Mouse (Mus musculus): ENCODE measurements around the gene Gm10282. TPM values are rescaled to one million over a fixed set of nuclear protein-coding genes. Genes with fewer than 3 reads are reported as not detected.

Gene Gm10282
- total RNA-seq, 2 experiments from 2014 or later: 30.9 to 31.2 TPM

GRCm38 (mm10) chr8:72324036-72324706 is 19.1 kb upstream of the Gm10282 start:
- DNase-seq (ENCODE audit: low spot score in 2 of 2): no peak

GRCm38 (mm10) chr8:72323131-72323725 is 18.2 kb upstream of the Gm10282 start:
- DNase-seq (ENCODE audit: low spot score in 2 of 2): no peak

GRCm38 (mm10) chr8:72322471-72322889 is 17.4 kb upstream of the Gm10282 start:
- peak in 1 of 2 experiments; percentile 28 for DNase-seq (ENCODE audit: low spot score in 2 of 2)

GRCm38 (mm10) chr8:72321635-72322441 is 16.8 kb upstream of the Gm10282 start:
- no peak for DNase-seq (ENCODE audit: low spot score in 2 of 2)

GRCm38 (mm10) chr8:72320803-72321583 is 15.9 kb upstream of the Gm10282 start:
- DNase-seq (ENCODE audit: low spot score in 2 of 2): no peak

- DNase-seq (ENCODE audit: low spot score in 2 of 2): no peak
Observed at GRCm38 (mm10) chr8:72319921-72320802, 15.1 kb upstream of the Gm10282 start.

GRCm38 (mm10) chr8:72319397-72319796 is 14.3 kb upstream of the Gm10282 start:
- DNase-seq (ENCODE audit: low spot score in 2 of 2): no peak

- DNase-seq (ENCODE audit: low spot score in 2 of 2): peak; percentile 94 to 95
Observed at GRCm38 (mm10) chr8:72318801-72319322, 13.8 kb upstream of the Gm10282 start, which contains the start of gene Klf2. Gene Klf2 (plus strand): TSS chr8:72319033.

- DNase-seq (ENCODE audit: low spot score in 2 of 2): no peak
Observed at GRCm38 (mm10) chr8:72317741-72318301, 12.8 kb upstream of the Gm10282 start.

- no peak for DNase-seq (ENCODE audit: low spot score in 2 of 2)
Observed at GRCm38 (mm10) chr8:72316053-72316695, 11.1 kb upstream of the Gm10282 start.

GRCm38 (mm10) chr8:72312926-72313518 is 8.0 kb upstream of the Gm10282 start:
- DNase-seq (ENCODE audit: low spot score in 2 of 2): no peak

GRCm38 (mm10) chr8:72310849-72311506 is 5.9 kb upstream of the Gm10282 start:
- DNase-seq (ENCODE audit: low spot score in 2 of 2): peak in 1 of 2 experiments; percentile 71

GRCm38 (mm10) chr8:72308276-72308675 is 3.2 kb upstream of the Gm10282 start:
- no peak for DNase-seq (ENCODE audit: low spot score in 2 of 2)

GRCm38 (mm10) chr8:72306913-72307312 is 1.9 kb upstream of the Gm10282 start:
- DNase-seq (ENCODE audit: low spot score in 2 of 2): no peak

- DNase-seq (ENCODE audit: low spot score in 2 of 2): peak in 1 of 2 experiments; percentile 38
Observed at GRCm38 (mm10) chr8:72303633-72304032, 1.4 kb downstream of the Gm10282 start.

GRCm38 (mm10) chr8:72302986-72303612 is 2.0 kb downstream of the Gm10282 start:
- DNase-seq (ENCODE audit: low spot score in 2 of 2): no peak

- DNase-seq (ENCODE audit: low spot score in 2 of 2): no peak
Observed at GRCm38 (mm10) chr8:72301497-72301896, 3.6 kb downstream of the Gm10282 start.

Data from adrenal gland, postnatal 4 days (tissue).